Mouse (Mus musculus) liver, embryonic 14.5 days (tissue): ENCODE results near the gene Rpl37.

ENCODE experiments used
- CTCF ChIP-seq: IDR thresholded peaks from 2 replicates; pipeline ENCODE4 v1.5.1; 2016; ENCODE audit warnings: antibody characterized with exemption, low read depth, control low read depth
- EP300 ChIP-seq: IDR thresholded peaks from 2 replicates; pipeline ENCODE4 v1.6.1; 2016; ENCODE audit warnings: antibody characterized with exemption, low read depth

GRCm38 (mm10) chr15:5108655-5109040 lies 7.8 kb upstream of the Rpl37 start:
- TF ChIP-seq EP300 (no peak), CTCF (no peak)
